Mouse (Mus musculus) G1E (cell line): Measurements from ENCODE around the gene Zfp36l2.

ENCODE experiments used
- CTCF ChIP-seq: IDR thresholded peaks from 2 replicates; pipeline ENCODE4 v1.5.1; 2012; ENCODE audit warnings: low read depth, low read length, inconsistent platforms, mixed read lengths
- TAL1 ChIP-seq: conservative IDR thresholded peaks from 2 replicates; pipeline ENCODE4 v1.6.1; 2012; ENCODE audit warnings: low read depth, low read length, inconsistent platforms, mixed read lengths

DNA sequence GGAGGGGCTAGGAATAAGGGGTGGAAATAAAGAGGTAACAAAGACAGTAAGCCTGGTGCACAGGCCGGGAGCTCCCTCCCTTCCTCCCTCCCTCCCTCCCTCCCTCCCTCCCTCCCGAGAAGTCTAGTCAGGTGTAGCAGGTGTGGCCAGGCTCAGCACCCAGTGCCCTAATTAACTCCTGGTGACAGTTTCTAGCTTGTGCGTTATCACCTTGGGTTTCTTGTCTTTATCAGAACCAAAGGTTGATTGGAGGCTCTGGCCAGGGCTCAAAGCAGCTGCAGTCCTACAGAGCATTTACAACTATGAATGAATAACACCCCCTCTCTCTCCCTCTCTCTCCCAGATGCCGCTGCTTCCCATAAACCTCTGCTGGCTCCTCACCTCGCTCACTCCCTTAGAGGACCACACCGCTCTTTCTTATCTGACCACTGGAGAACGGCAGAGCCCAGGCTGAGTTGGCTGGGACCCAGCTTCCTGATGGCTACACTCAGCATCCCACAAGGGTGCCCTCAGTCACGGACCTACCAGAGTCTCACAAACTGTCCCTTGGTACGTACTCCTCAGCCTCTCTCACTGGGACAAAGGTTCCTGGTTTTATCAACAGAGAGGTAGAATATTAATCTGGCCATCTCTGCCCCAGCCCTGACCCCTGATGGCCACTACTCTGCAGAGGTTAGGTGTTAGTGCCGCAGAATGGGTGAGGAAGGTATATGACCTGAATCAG, 50.9 kb downstream of the Zfp36l2 start:
- TF ChIP-seq TAL1 (no peak), CTCF (no peak)
